Mouse (Mus musculus): ENCODE data around the gene Sf1.

DNA sequence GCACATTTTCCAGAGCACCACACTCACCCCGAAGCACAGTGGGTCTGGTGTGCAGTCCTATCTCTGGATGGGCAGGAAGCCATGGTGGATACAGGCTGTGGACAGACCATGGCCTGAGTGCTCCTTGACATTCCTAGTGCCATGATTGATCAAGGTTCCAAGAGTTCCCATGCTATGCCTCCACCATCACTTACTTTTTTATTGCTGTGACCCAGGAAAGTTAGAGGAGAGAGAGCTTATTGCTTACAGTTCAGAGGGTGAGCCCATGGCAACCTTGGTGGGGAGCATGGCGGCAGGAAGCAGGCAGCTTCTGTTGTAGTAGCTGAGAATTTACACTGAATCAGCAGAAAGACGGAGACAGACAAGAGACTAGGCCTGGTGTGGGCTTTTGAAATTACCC, 2.2 kb upstream of the Sf1 start:
- TF ChIP-seq POLR2A (IDR thresholded peaks at IDR 0.05; ENCODE audit: low read depth, low read length) (no peak), CTCF (IDR thresholded peaks at IDR 0.05; ENCODE audit: borderline replicate concordance, insufficient read depth, low read length) (no peak)
